Mouse (Mus musculus) cortical plate, adult 2 months (tissue): ENCODE results near the gene Fam43a.

ENCODE experiments used
- CTCF ChIP-seq: fragments of 200-500 bp; IDR thresholded peaks from 2 replicates; pipeline ENCODE4 v1.5.1; 2011; ENCODE audit warnings: mild to moderate bottlenecking, control low read depth, low read length; ENCODE audit not compliant: insufficient read depth; ENCODE audit errors: extremely low read depth
- POLR2A ChIP-seq: fragments of 200-500 bp; IDR thresholded peaks from 2 replicates; pipeline ENCODE4 v1.6.1; 2011; ENCODE audit warnings: mild to moderate bottlenecking, low read length, control low read depth; ENCODE audit not compliant: insufficient read depth; ENCODE audit errors: extremely low read depth

- TF ChIP-seq CTCF (no peak), POLR2A (no peak)
Observed at GRCm38 (mm10) chr16:30590264-30591209, 9.0 kb upstream of the Fam43a start.
